14 mouse cellular contexts compared by ENCODE assay signal in the genomic region with DNA sequence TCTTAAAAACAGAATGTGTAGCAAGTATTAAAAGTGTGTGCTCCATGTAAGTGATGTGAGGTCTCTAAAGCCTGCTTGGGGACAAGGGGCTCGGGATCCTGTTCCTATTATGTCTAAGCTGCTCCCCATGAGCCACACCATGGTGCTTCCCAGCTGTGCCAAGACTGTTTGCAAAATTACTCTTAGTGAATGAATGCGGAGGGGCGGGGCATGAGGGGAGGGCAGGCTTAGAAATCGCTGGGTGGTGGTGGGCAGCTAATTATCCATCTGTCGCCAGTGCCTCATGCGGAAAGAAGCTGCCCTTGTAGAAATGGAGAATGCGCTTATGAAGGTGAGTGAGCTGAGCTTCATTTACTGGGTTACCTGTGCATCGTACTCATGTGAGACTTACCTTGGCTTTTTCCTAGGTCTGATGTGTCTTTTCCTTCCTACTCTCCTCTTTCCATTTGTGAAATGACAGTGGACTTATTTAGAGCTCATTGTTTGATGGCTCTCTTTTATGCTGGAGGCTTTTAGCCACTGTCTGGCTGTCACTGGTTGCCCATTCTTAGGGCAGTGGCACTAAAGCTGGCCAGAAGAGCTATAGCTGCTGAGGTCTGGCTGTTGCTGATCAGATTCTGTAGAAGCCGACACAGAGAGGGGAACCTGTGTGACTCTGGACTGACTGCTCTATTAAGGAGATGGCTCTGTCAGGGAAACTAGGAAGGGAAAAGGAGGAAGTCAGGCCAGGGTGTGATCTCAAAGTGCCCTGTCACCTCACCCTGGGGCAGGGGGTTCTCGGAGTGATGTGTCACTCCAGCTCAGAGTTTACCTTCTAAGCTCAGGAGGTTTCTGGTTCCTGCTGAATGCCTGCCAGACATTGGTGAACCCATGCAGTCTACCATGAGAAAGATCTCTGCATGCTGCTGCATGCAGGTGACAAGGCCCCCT. TPM values are rescaled to one million over a fixed set of nuclear protein-coding genes. Genes with fewer than 3 reads are reported as not detected.
DNase-seq lines count a peak whose midpoint lies in the region; ATAC-seq lines count a peak whose summit lies in the region.
"Had no signal": no experiment of that assay in that cellular context is flagged by ENCODE, and none has a peak within 500 bp of the region (broad histone marks: within the 10 kb centered on the region; RNA-seq: fewer than 3 reads in every experiment).

No protein-coding gene starts in this region.

- H3K4me3 ChIP-seq in hindbrain, embryonic 14.5 days (replicated peaks; ENCODE audit: low read length) = no peak overlapping the region
- H3K4me3 ChIP-seq: intestine, embryonic 15.5 days; liver, embryonic 15.5 days had no signal

- DNase-seq in cerebellum, postnatal 10 days = peak; percentile 76 to 83
- no peak for DNase-seq in cerebellum, postnatal 25 days
- no peak for DNase-seq in hindbrain, embryonic 14.5 days (ENCODE audit: low spot score)
- DNase-seq in adrenal gland, adult 8-10 months = no peak
- no peak for DNase-seq in adrenal gland, postnatal 4 days (ENCODE audit: low spot score in 2 of 2)
- DNase-seq in right cerebral cortex, postnatal 25 days = no peak
- DNase-seq: cerebellum, adult 8-10 months; gastrocnemius, postnatal 10 days; lung, postnatal 36 days had no signal

- 0 out of 2 replicates have a peak, but pooled peaks have one; percentile 60 for ATAC-seq in common myeloid progenitor, adult 5-6 weeks (replicated peaks; ENCODE audit: low read depth, poor library complexity, severe bottlenecking)
- ATAC-seq in hindbrain, embryonic 14.5 days (ENCODE audit: low FRiP score) = peak; percentile 68; the same call in 1 of the 2 replicates
- peak; percentile 52; the same call in 1 of the 2 replicates for ATAC-seq in monocyte, adult 5-6 weeks (replicated peaks; ENCODE audit: insufficient number of reproducible peaks, low FRiP score, low TSS enrichment, poor library complexity, severe bottlenecking)
- ATAC-seq: intestine, embryonic 15.5 days had no signal

- H3K27ac ChIP-seq in hindbrain, embryonic 14.5 days = peak overlapping the region; percentile 46; the same call in 1 of the 2 replicates
- H3K27ac ChIP-seq: intestine, embryonic 15.5 days; liver, embryonic 15.5 days; stomach, postnatal 0 days had no signal

- no peaks in the 10 kb centered on the region for H3K9me3 ChIP-seq in hindbrain, embryonic 14.5 days (ENCODE audit: control insufficient read depth, low read length)
- H3K9me3 ChIP-seq: intestine, embryonic 15.5 days; liver, embryonic 15.5 days had no signal

- peak overlapping the region; percentile 4; the same call in 1 of the 2 replicates for H3K4me2 ChIP-seq in hindbrain, embryonic 14.5 days (replicated peaks)
- H3K4me2 ChIP-seq: intestine, embryonic 15.5 days; liver, embryonic 15.5 days had no signal

- H3K36me3 ChIP-seq in hindbrain, embryonic 14.5 days (replicated peaks; ENCODE audit: control insufficient read depth, insufficient read depth) = no peaks in the 10 kb centered on the region
- H3K36me3 ChIP-seq: intestine, embryonic 15.5 days; liver, embryonic 15.5 days had no signal

- H3K4me1 ChIP-seq in hindbrain, embryonic 14.5 days (replicated peaks; ENCODE audit: control insufficient read depth, insufficient read depth, low read length) = peaks cover 25% of the 10 kb centered on the region; the same call in 1 of the 2 replicates
- H3K4me1 ChIP-seq: intestine, embryonic 15.5 days; liver, embryonic 15.5 days had no signal

- 28% methylated on average over 10 of the region's 10 CpGs for WGBS in hindbrain, embryonic 14.5 days

- H3K9ac ChIP-seq in hindbrain, embryonic 14.5 days = no peak overlapping the region
- H3K9ac ChIP-seq: intestine, embryonic 15.5 days; liver, embryonic 15.5 days had no signal

- no peaks in the 10 kb centered on the region for H3K27me3 ChIP-seq in hindbrain, embryonic 14.5 days (ENCODE audit: control insufficient read depth, insufficient read depth, low read length)
- H3K27me3 ChIP-seq: intestine, embryonic 15.5 days; liver, embryonic 15.5 days had no signal

RNA-seq across cellular contexts. Expression of gene Apba1, which starts 12.1 kb away (rescaled TPM):
- total RNA-seq in common myeloid progenitor, adult 5-6 weeks (2017) = 2.9 TPM in 2 replicates
- polyA plus RNA-seq in hindbrain, embryonic 14.5 days (2014; fragmentation: Nextera tagmentation; extraction: Ambion mirVana) = 14.6 and 17.4 TPM in 2 replicates
- 5.5 to 7.1 TPM (median 6.4 TPM) in 3 replicates for total RNA-seq in monocyte, adult 5-6 weeks (2017)
- total RNA-seq in adrenal gland, adult 8-10 months (2022) = 1 to 10 TPM; 4.4 to 7.5 (median 5.3) TPM
- 10 to 100 TPM; 11.3 to 14.7 TPM for total RNA-seq in adrenal gland, postnatal 4 days (2021)

Comparison
In these comparisons a context has a peak if more than half of its experiments do, and no peak if none do; other contexts are left out.
1. DNase-seq: peak in cerebellum, postnatal 10 days (2 of 2); none in cerebellum, postnatal 25 days (0 of 2), hindbrain, embryonic 14.5 days (single experiment), adrenal gland, adult 8-10 months (single experiment), adrenal gland, postnatal 4 days (0 of 2) and right cerebral cortex, postnatal 25 days (single experiment).
2. Peak in every context shown above with its lines, with median percentiles within 50 percentile points of each other: ATAC-seq.